In genomic region chr10:75797619-75798175, GRCm38 (mm10) we compare ENCODE assay signal across 8 mouse cellular contexts. TPM values are rescaled to one million over a fixed set of nuclear protein-coding genes. Genes with fewer than 3 reads are reported as not detected.
DNase-seq lines count a peak whose midpoint lies in the region; ATAC-seq and TF ChIP-seq lines count a peak whose summit lies in the region.

No protein-coding gene starts in this region.

- peaks cover 4 to 22% of the 10 kb centered on the region in 2 experiments for H3K4me1 ChIP-seq in ES-E14 (ENCODE audit: control insufficient read depth in 2 of 2, insufficient read depth in 2 of 2, low read length in 2 of 2, poor library complexity in 1 of 2)
- peaks cover 15% of the 10 kb centered on the region for H3K4me1 ChIP-seq in bone marrow macrophage, adult 2 months (ENCODE audit: control insufficient read depth, insufficient read depth, low read length)
- H3K4me1 ChIP-seq in liver, embryonic 16.5 days (ENCODE audit: control insufficient read depth, low read depth, low read length) = peaks cover 14% of the 10 kb centered on the region

- no peaks in the 10 kb centered on the region for H3K27me3 ChIP-seq in liver, embryonic 16.5 days (ENCODE audit: control insufficient read depth, insufficient read depth, low read depth, low read length)

- in situ Hi-C loops in ES-E14 (cut with MboI; ENCODE audit: low sequenced_read_pairs in 2 of 2, unreplicated experiment in 2 of 2) = no loop called here

- H3K4me2 ChIP-seq in liver, embryonic 16.5 days (ENCODE audit: low read depth, low read length) = peak overlapping the region; percentile 85

- no peak overlapping the region for H3K9ac ChIP-seq in ES-E14 (ENCODE audit: insufficient read depth, low read depth, low read length, poor library complexity, severe bottlenecking)
- peak overlapping the region; percentile 61 for H3K9ac ChIP-seq in liver, embryonic 16.5 days (ENCODE audit: low read depth, low read length)

- no peak for DNase-seq in ES-E14 (ENCODE audit: low read depth, low spot score)
- DNase-seq in heart, postnatal 10 days = peak; percentile 57 to 64
- peak; percentile 60 to 83 for DNase-seq in kidney, postnatal 25 days
- DNase-seq in neural tube, embryonic 10.5 days (ENCODE audit: extremely low spot score, low spot score) = peak; percentile 44
- peak; percentile 47 for DNase-seq in urinary bladder, postnatal 25 days (ENCODE audit: low spot score)

- intact Hi-C loops in heart, postnatal 10 days (cut with DNase I) = no loop called here

- 2% methylated on average over 12 of the region's 12 CpGs for WGBS in liver, embryonic 16.5 days (ENCODE audit: insufficient replicate concordance)

- TF ChIP-seq CTCF in bone marrow macrophage, adult 2 months (IDR thresholded peaks at IDR 0.05; ENCODE audit: low read depth, low read length) = no peak

- no peak overlapping the region for H3K27ac ChIP-seq in ES-E14 (ENCODE audit: insufficient read depth, low read depth, low read length, poor library complexity, severe bottlenecking)
- no peak overlapping the region for H3K27ac ChIP-seq in bone marrow macrophage, adult 2 months (ENCODE audit: insufficient read depth, low read depth, low read length)
- peak overlapping the region; percentile 71 for H3K27ac ChIP-seq in liver, embryonic 16.5 days (ENCODE audit: low read length)

- TF ChIP-seq POLR2A in bone marrow macrophage, adult 2 months (IDR thresholded peaks at IDR 0.05; ENCODE audit: borderline replicate concordance, low read depth, low read length) = no peak

- no peaks in the 10 kb centered on the region for H3K36me3 ChIP-seq in ES-E14 (ENCODE audit: control insufficient read depth, insufficient read depth, low read length, poor library complexity, severe bottlenecking)
- H3K36me3 ChIP-seq in liver, embryonic 16.5 days (ENCODE audit: control insufficient read depth, insufficient read depth) = no peaks in the 10 kb centered on the region

- ATAC-seq in erythroid progenitor cell, adult 5-6 weeks (replicated peaks; ENCODE audit: low FRiP score, poor library complexity, severe bottlenecking) = peak; percentile 67
- peak; percentile 83 for ATAC-seq in liver, embryonic 16.5 days (ENCODE audit: low read depth)

- H3K9me3 ChIP-seq in ES-E14 (ENCODE audit: control insufficient read depth, insufficient read depth, low read depth, low read length) = no peaks in the 10 kb centered on the region
- no peaks in the 10 kb centered on the region for H3K9me3 ChIP-seq in liver, embryonic 16.5 days (replicated peaks; ENCODE audit: control insufficient read depth, low read length)

- H3K4me3 ChIP-seq in ES-E14 (ENCODE audit: insufficient read depth in 1 of 2, low read depth in 1 of 2, low read length in 2 of 2, poor library complexity in 1 of 2, severe bottlenecking in 1 of 2) = peak overlapping the region; percentile 45 to 71; a peak in 3 of 4 replicates
- H3K4me3 ChIP-seq in bone marrow macrophage, adult 2 months (ENCODE audit: insufficient read depth, low read length) = peak overlapping the region; percentile 69
- peak overlapping the region; percentile 65 for H3K4me3 ChIP-seq in liver, embryonic 16.5 days (ENCODE audit: low read depth, low read length)

TF ChIP-seq in ES-E14, 5 proteins besides CTCF, POLR2A, EP300 and RAD21:
- no peak for TF ChIP-seq ZNF384 (IDR thresholded peaks at IDR 0.05; ENCODE audit: low read depth, low read length)
- no peak for TF ChIP-seq MAFK (IDR thresholded peaks at IDR 0.05; ENCODE audit: insufficient read depth, low read depth, low read length)
- TF ChIP-seq HCFC1 (IDR thresholded peaks at IDR 0.05; ENCODE audit: borderline replicate concordance, insufficient read depth, low read length) = no peak
- no peak for TF ChIP-seq ZC3H11A (IDR thresholded peaks at IDR 0.05; ENCODE audit: borderline replicate concordance, low read depth, low read length)
- TF ChIP-seq CHD2 (IDR thresholded peaks at IDR 0.05; ENCODE audit: low read depth, low read length) = no peak
TF ChIP-seq in ES-E14: peak in this region for 0.

RNA-seq across cellular contexts. Expression of gene Gstt1, which starts 0.7 kb away (rescaled TPM):
- 5.8 and 10.7 TPM in 2 replicates for total RNA-seq in ES-E14 (2012; rRNA removed)
- 1.4 and 4.1 TPM in 2 replicates for polyA plus RNA-seq in bone marrow macrophage, adult 2 months (2012; ENCODE audit: insufficient read depth, insufficient read length, missing spikeins)
- 25.6 and 29.3 TPM in 2 replicates for total RNA-seq in erythroid progenitor cell, adult 5-6 weeks (2015; ENCODE audit: low replicate concordance)
- total RNA-seq in erythroid progenitor cell, adult 5-6 weeks (2017; ENCODE audit: low replicate concordance) = 18.0 and 25.6 TPM in 2 replicates
- 1 to 10 TPM; 5.9 to 7.9 TPM for total RNA-seq in heart, postnatal 10 days (2021)
- 181 and 217 TPM in 2 replicates for polyA plus RNA-seq in liver, embryonic 16.5 days (2015; fragmentation: Nextera tagmentation; extraction: Ambion mirVana)

RNA-seq across cellular contexts. Expression of gene Gstt3, which starts 16.5 kb away (rescaled TPM):
- total RNA-seq in ES-E14 (2012; rRNA removed) = 3.4 and 4.4 TPM in 2 replicates
- 12.1 and 13.1 TPM in 2 replicates for polyA plus RNA-seq in bone marrow macrophage, adult 2 months (2012; ENCODE audit: insufficient read depth, insufficient read length, missing spikeins)
- 1.3 TPM in 1 of 2 replicates, not detected in the other for total RNA-seq in erythroid progenitor cell, adult 5-6 weeks (2015; ENCODE audit: low replicate concordance)
- 0.13 TPM in 1 of 2 replicates, not detected in the other for total RNA-seq in erythroid progenitor cell, adult 5-6 weeks (2017; ENCODE audit: low replicate concordance)
- 1 to 10 TPM; 1.9 to 3.0 TPM for total RNA-seq in heart, postnatal 10 days (2021)
- polyA plus RNA-seq in liver, embryonic 16.5 days (2015; fragmentation: Nextera tagmentation; extraction: Ambion mirVana) = 14.1 and 16.3 TPM in 2 replicates

RNA-seq across cellular contexts. Expression of gene Gm20441, which starts 16.9 kb away (rescaled TPM):
- not detected in 2 replicates for total RNA-seq in ES-E14 (2012; rRNA removed)
- not detected in 2 replicates for polyA plus RNA-seq in bone marrow macrophage, adult 2 months (2012; ENCODE audit: insufficient read depth, insufficient read length, missing spikeins)
- total RNA-seq in erythroid progenitor cell, adult 5-6 weeks (2015; ENCODE audit: low replicate concordance) = not detected in 2 replicates
- not detected in 2 replicates for total RNA-seq in erythroid progenitor cell, adult 5-6 weeks (2017; ENCODE audit: low replicate concordance)
- not detected for total RNA-seq in heart, postnatal 10 days (2021)
- polyA plus RNA-seq in liver, embryonic 16.5 days (2015; fragmentation: Nextera tagmentation; extraction: Ambion mirVana) = 0.18 TPM in 1 of 2 replicates, not detected in the other

RNA-seq across cellular contexts. Expression of gene Ddt, which starts 24.5 kb away (rescaled TPM):
- total RNA-seq in ES-E14 (2012; rRNA removed) = 79.3 and 84.4 TPM in 2 replicates
- polyA plus RNA-seq in bone marrow macrophage, adult 2 months (2012; ENCODE audit: insufficient read depth, insufficient read length, missing spikeins) = 56.4 and 63.8 TPM in 2 replicates
- total RNA-seq in erythroid progenitor cell, adult 5-6 weeks (2015; ENCODE audit: low replicate concordance) = 33.5 TPM in 1 of 2 replicates, not detected in the other
- total RNA-seq in erythroid progenitor cell, adult 5-6 weeks (2017; ENCODE audit: low replicate concordance) = not detected in 2 replicates
- total RNA-seq in heart, postnatal 10 days (2021) = 10 to 100 TPM; 29.6 to 49.2 TPM
- 222 and 239 TPM in 2 replicates for polyA plus RNA-seq in liver, embryonic 16.5 days (2015; fragmentation: Nextera tagmentation; extraction: Ambion mirVana)

RNA-seq across cellular contexts. Expression of gene Gstt4, which starts 24.6 kb away (rescaled TPM):
- not detected in 2 replicates for total RNA-seq in ES-E14 (2012; rRNA removed)
- polyA plus RNA-seq in bone marrow macrophage, adult 2 months (2012; ENCODE audit: insufficient read depth, insufficient read length, missing spikeins) = not detected in 2 replicates
- total RNA-seq in erythroid progenitor cell, adult 5-6 weeks (2015; ENCODE audit: low replicate concordance) = not detected in 2 replicates
- total RNA-seq in erythroid progenitor cell, adult 5-6 weeks (2017; ENCODE audit: low replicate concordance) = not detected in 2 replicates
- total RNA-seq in heart, postnatal 10 days (2021) = not detected
- not detected in 2 replicates for polyA plus RNA-seq in liver, embryonic 16.5 days (2015; fragmentation: Nextera tagmentation; extraction: Ambion mirVana)
